Mouse (Mus musculus) E14TG2a.4 (cell line): ENCODE data around the gene Klhdc3.

Experiments
- CTCF ChIP-seq: conservative IDR thresholded peaks from 2 replicates; pipeline ENCODE4 v1.5.1; 2014; ENCODE audit warnings: low read length
- NANOG ChIP-seq: IDR thresholded peaks from 2 replicates; pipeline ENCODE4 v1.6.1; 2014; ENCODE audit warnings: borderline replicate concordance, low read length, mixed read lengths

- TF ChIP-seq CTCF (no peak), NANOG (no peak)
These were observed 52.3 kb downstream of the Klhdc3 start for GRCm38 (mm10) chr17:46628471-46628790.
